Mouse (Mus musculus): ENCODE data around the gene Gdf11. TPM values are rescaled to one million over a fixed set of nuclear protein-coding genes. Genes with fewer than 3 reads are reported as not detected.

Gdf11 gene
- polyA plus RNA-seq (2014; fragmentation: Illumina TruSeq; extraction: RNeasy Lipid Tissue Mini Kit (QIAGEN cat#74804); ENCODE audit: low read depth, low replicate concordance), result 3.1 TPM

GRCm38 (mm10) chr10:128891296-128892094 lies at the start of gene Gdf11:
Gene Gdf11 (minus strand): TSS chr10:128891718.

GRCm38 (mm10) chr10:128933574-128933973 lies 42.1 kb upstream of the Gdf11 start, which contains the start of gene Itga7:
Gene Itga7 (plus strand): TSS chr10:128933818.

GRCm38 (mm10) chr10:128923935-128924334 lies 32.4 kb upstream of the Gdf11 start, which contains the start of gene Bloc1s1:
Gene Bloc1s1 (minus strand): TSS chr10:128924035.

GRCm38 (mm10) chr10:128922822-128923012 lies 31.2 kb upstream of the Gdf11 start, which contains the start of gene Rdh5:
Gene Rdh5 (minus strand): TSS chr10:128922888.

GRCm38 (mm10) chr10:128900698-128901097 lies 9.2 kb upstream of the Gdf11 start, which contains the start of gene Cd63:
Gene Cd63 (plus strand): TSS chr10:128900989.

Other genes with a start within 250 kb of the Gdf11 start
- gene Ikzf4, start 245.7 kb downstream of the Gdf11 start, polyA plus RNA-seq (2014; fragmentation: Illumina TruSeq; extraction: RNeasy Lipid Tissue Mini Kit (QIAGEN cat#74804); ENCODE audit: low read depth, low replicate concordance), result 1.1 TPM
- 25.8 TPM for gene Suox, start 217.6 kb downstream of the Gdf11 start, polyA plus RNA-seq (2014; fragmentation: Illumina TruSeq; extraction: RNeasy Lipid Tissue Mini Kit (QIAGEN cat#74804); ENCODE audit: low read depth, low replicate concordance)
- 128 TPM for gene Rab5b, start 195.5 kb downstream of the Gdf11 start, polyA plus RNA-seq (2014; fragmentation: Illumina TruSeq; extraction: RNeasy Lipid Tissue Mini Kit (QIAGEN cat#74804); ENCODE audit: low read depth, low replicate concordance)
- not detected for gene Pmel, start 187.5 kb downstream of the Gdf11 start, polyA plus RNA-seq (2014; fragmentation: Illumina TruSeq; extraction: RNeasy Lipid Tissue Mini Kit (QIAGEN cat#74804); ENCODE audit: low read depth, low replicate concordance)
- gene Cdk2, start 186.7 kb downstream of the Gdf11 start, polyA plus RNA-seq (2014; fragmentation: Illumina TruSeq; extraction: RNeasy Lipid Tissue Mini Kit (QIAGEN cat#74804); ENCODE audit: low read depth, low replicate concordance), result 8.1 TPM
- gene Dgka, start 146.9 kb downstream of the Gdf11 start, polyA plus RNA-seq (2014; fragmentation: Illumina TruSeq; extraction: RNeasy Lipid Tissue Mini Kit (QIAGEN cat#74804); ENCODE audit: low read depth, low replicate concordance), result 8.3 TPM
- gene Pym1, start 143.8 kb downstream of the Gdf11 start, polyA plus RNA-seq (2014; fragmentation: Illumina TruSeq; extraction: RNeasy Lipid Tissue Mini Kit (QIAGEN cat#74804); ENCODE audit: low read depth, low replicate concordance), result 0.57 TPM
- 0.36 TPM for gene Mmp19, start 100.8 kb downstream of the Gdf11 start, polyA plus RNA-seq (2014; fragmentation: Illumina TruSeq; extraction: RNeasy Lipid Tissue Mini Kit (QIAGEN cat#74804); ENCODE audit: low read depth, low replicate concordance)
- 33.2 TPM for gene Dnajc14, start 87.7 kb downstream of the Gdf11 start, polyA plus RNA-seq (2014; fragmentation: Illumina TruSeq; extraction: RNeasy Lipid Tissue Mini Kit (QIAGEN cat#74804); ENCODE audit: low read depth, low replicate concordance)
- 2.6 TPM for gene Tmem198b, start 87.3 kb downstream of the Gdf11 start, polyA plus RNA-seq (2014; fragmentation: Illumina TruSeq; extraction: RNeasy Lipid Tissue Mini Kit (QIAGEN cat#74804); ENCODE audit: low read depth, low replicate concordance)
- 248 TPM for gene Sarnp, start 74.4 kb downstream of the Gdf11 start, polyA plus RNA-seq (2014; fragmentation: Illumina TruSeq; extraction: RNeasy Lipid Tissue Mini Kit (QIAGEN cat#74804); ENCODE audit: low read depth, low replicate concordance)
- 130 TPM for gene Ormdl2, start 70.1 kb downstream of the Gdf11 start, polyA plus RNA-seq (2014; fragmentation: Illumina TruSeq; extraction: RNeasy Lipid Tissue Mini Kit (QIAGEN cat#74804); ENCODE audit: low read depth, low replicate concordance)
- 1,560 TPM for gene Cd63, start 9.3 kb upstream of the Gdf11 start, polyA plus RNA-seq (2014; fragmentation: Illumina TruSeq; extraction: RNeasy Lipid Tissue Mini Kit (QIAGEN cat#74804); ENCODE audit: low read depth, low replicate concordance)
- gene Rdh5, start 31.2 kb upstream of the Gdf11 start, polyA plus RNA-seq (2014; fragmentation: Illumina TruSeq; extraction: RNeasy Lipid Tissue Mini Kit (QIAGEN cat#74804); ENCODE audit: low read depth, low replicate concordance), result 5.7 TPM
- gene Bloc1s1, start 32.3 kb upstream of the Gdf11 start, polyA plus RNA-seq (2014; fragmentation: Illumina TruSeq; extraction: RNeasy Lipid Tissue Mini Kit (QIAGEN cat#74804); ENCODE audit: low read depth, low replicate concordance), result 12.2 TPM
- 0.85 TPM for gene Itga7, start 42.1 kb upstream of the Gdf11 start, polyA plus RNA-seq (2014; fragmentation: Illumina TruSeq; extraction: RNeasy Lipid Tissue Mini Kit (QIAGEN cat#74804); ENCODE audit: low read depth, low replicate concordance)
- gene Mettl7b, start 69.3 kb upstream of the Gdf11 start, polyA plus RNA-seq (2014; fragmentation: Illumina TruSeq; extraction: RNeasy Lipid Tissue Mini Kit (QIAGEN cat#74804); ENCODE audit: low read depth, low replicate concordance), result 25.7 TPM
- gene Olfr9, start 97.7 kb upstream of the Gdf11 start, polyA plus RNA-seq (2014; fragmentation: Illumina TruSeq; extraction: RNeasy Lipid Tissue Mini Kit (QIAGEN cat#74804); ENCODE audit: low read depth, low replicate concordance), result not detected
- not detected for gene Olfr763, start 119.1 kb upstream of the Gdf11 start, polyA plus RNA-seq (2014; fragmentation: Illumina TruSeq; extraction: RNeasy Lipid Tissue Mini Kit (QIAGEN cat#74804); ENCODE audit: low read depth, low replicate concordance)
- gene Olfr764-ps1, start 148.2 kb upstream of the Gdf11 start, polyA plus RNA-seq (2014; fragmentation: Illumina TruSeq; extraction: RNeasy Lipid Tissue Mini Kit (QIAGEN cat#74804); ENCODE audit: low read depth, low replicate concordance), result not detected
- gene Olfr765, start 158.3 kb upstream of the Gdf11 start, polyA plus RNA-seq (2014; fragmentation: Illumina TruSeq; extraction: RNeasy Lipid Tissue Mini Kit (QIAGEN cat#74804); ENCODE audit: low read depth, low replicate concordance), result not detected
- gene Olfr766-ps1, start 177.3 kb upstream of the Gdf11 start, polyA plus RNA-seq (2014; fragmentation: Illumina TruSeq; extraction: RNeasy Lipid Tissue Mini Kit (QIAGEN cat#74804); ENCODE audit: low read depth, low replicate concordance), result not detected
- gene Olfr767, start 191.2 kb upstream of the Gdf11 start, polyA plus RNA-seq (2014; fragmentation: Illumina TruSeq; extraction: RNeasy Lipid Tissue Mini Kit (QIAGEN cat#74804); ENCODE audit: low read depth, low replicate concordance), result not detected
- gene Olfr768, start 207.7 kb upstream of the Gdf11 start, polyA plus RNA-seq (2014; fragmentation: Illumina TruSeq; extraction: RNeasy Lipid Tissue Mini Kit (QIAGEN cat#74804); ENCODE audit: low read depth, low replicate concordance), result not detected
- not detected for gene Olfr769, start 226.1 kb upstream of the Gdf11 start, polyA plus RNA-seq (2014; fragmentation: Illumina TruSeq; extraction: RNeasy Lipid Tissue Mini Kit (QIAGEN cat#74804); ENCODE audit: low read depth, low replicate concordance)
- gene Olfr770, start 247.3 kb upstream of the Gdf11 start, polyA plus RNA-seq (2014; fragmentation: Illumina TruSeq; extraction: RNeasy Lipid Tissue Mini Kit (QIAGEN cat#74804); ENCODE audit: low read depth, low replicate concordance), result not detected